Mouse (Mus musculus): ENCODE measurements around the gene Dnajc22.

Dnajc22 gene

GRCm38 (mm10) chr15:99115065-99115423 lies 22.1 kb downstream of the Dnajc22 start:
- DNase-seq (ENCODE audit: extremely low spot score): no peak

GRCm38 (mm10) chr15:99116539-99116938 lies 23.6 kb downstream of the Dnajc22 start:
- DNase-seq (ENCODE audit: extremely low spot score): no peak

- no peak for DNase-seq (ENCODE audit: extremely low spot score)
Measured at GRCm38 (mm10) chr15:99120814-99121213, 27.8 kb downstream of the Dnajc22 start.

- no peak for DNase-seq (ENCODE audit: extremely low spot score)
Measured at GRCm38 (mm10) chr15:99122642-99123041, 29.7 kb downstream of the Dnajc22 start.

- no peak for DNase-seq (ENCODE audit: extremely low spot score)
Measured at GRCm38 (mm10) chr15:99125711-99126080, 32.7 kb downstream of the Dnajc22 start, which contains the start of gene Spats2. Spats2 (plus strand) TSS chr15:99125916.

GRCm38 (mm10) chr15:99126081-99126815 lies 33.3 kb downstream of the Dnajc22 start:
- peak; percentile 93 for DNase-seq (ENCODE audit: extremely low spot score)

GRCm38 (mm10) chr15:99126816-99127365 lies 33.9 kb downstream of the Dnajc22 start:
- no peak for DNase-seq (ENCODE audit: extremely low spot score)

GRCm38 (mm10) chr15:99127851-99128522 lies 35.0 kb downstream of the Dnajc22 start:
- DNase-seq (ENCODE audit: extremely low spot score): no peak

GRCm38 (mm10) chr15:99129441-99129840 lies 36.5 kb downstream of the Dnajc22 start:
- DNase-seq (ENCODE audit: extremely low spot score): no peak

- DNase-seq (ENCODE audit: extremely low spot score): no peak
Measured at GRCm38 (mm10) chr15:99129956-99130910, 37.3 kb downstream of the Dnajc22 start.

GRCm38 (mm10) chr15:99138389-99138788 lies 45.4 kb downstream of the Dnajc22 start:
- DNase-seq (ENCODE audit: extremely low spot score): no peak

GRCm38 (mm10) chr15:99139669-99140068 lies 46.7 kb downstream of the Dnajc22 start:
- peak; percentile 54 for DNase-seq (ENCODE audit: extremely low spot score)

- no peak for DNase-seq (ENCODE audit: extremely low spot score)
Measured at GRCm38 (mm10) chr15:99150516-99150915, 57.5 kb downstream of the Dnajc22 start.

GRCm38 (mm10) chr15:99151324-99151723 lies 58.4 kb downstream of the Dnajc22 start:
- no peak for DNase-seq (ENCODE audit: extremely low spot score)

GRCm38 (mm10) chr15:99153466-99153865 lies 60.5 kb downstream of the Dnajc22 start:
- no peak for DNase-seq (ENCODE audit: extremely low spot score)
